Mouse (Mus musculus): ENCODE measurements around the gene Fibin. TPM values are rescaled to one million over a fixed set of nuclear protein-coding genes. Genes with fewer than 3 reads are reported as not detected.

Fibin gene
- polyA plus RNA-seq, 1 experiment = 0.80 TPM

- Histone ChIP-seq H3K4me3 (ENCODE audit: low read depth, low read length) (no peak overlapping the region), H3K36me3 (ENCODE audit: control insufficient read depth, insufficient read depth, low read length) (no peaks in the 10 kb centered on the region)
- WGBS = 81% methylated on average over 1 of the region's 1 CpGs
Observed at GRCm38 (mm10) chr2:110375475-110375874, 12.5 kb upstream of the Fibin start.

GRCm38 (mm10) chr2:110373186-110373585 is 10.2 kb upstream of the Fibin start:
- WGBS = 79% methylated on average over 2 of the region's 2 CpGs
- Histone ChIP-seq H3K27ac (ENCODE audit: insufficient read depth, low read depth, low read length) (no peak overlapping the region), H3K36me3 (ENCODE audit: control insufficient read depth, insufficient read depth, low read length) (no peaks in the 10 kb centered on the region), H3K27me3 (ENCODE audit: control insufficient read depth, insufficient read depth, low read length) (no peaks in the 10 kb centered on the region), H3K4me1 (ENCODE audit: control insufficient read depth, insufficient read depth, insufficient read length, low read length) (no peaks in the 10 kb centered on the region), H3K4me3 (ENCODE audit: low read depth, low read length) (no peak overlapping the region)
- TF ChIP-seq POLR2A (IDR thresholded peaks at IDR 0.05; ENCODE audit: low read depth, low read length) = no peak
- TF ChIP-seq CTCF (IDR thresholded peaks at IDR 0.05; ENCODE audit: extremely low read depth, insufficient read length, insufficient replicate concordance, low read depth, low read length) = no peak

More at GRCm38 (mm10) chr2:110375475-110375874, 12.5 kb upstream of the Fibin start:
- no peaks in the 10 kb centered on the region for H3K4me1 ChIP-seq (ENCODE audit: control insufficient read depth, insufficient read depth, insufficient read length, low read length)
- H3K27ac ChIP-seq (ENCODE audit: insufficient read depth, low read depth, low read length) = no peak overlapping the region
- H3K27me3 ChIP-seq (ENCODE audit: control insufficient read depth, insufficient read depth, low read length) = no peaks in the 10 kb centered on the region
- no peak for TF ChIP-seq CTCF (IDR thresholded peaks at IDR 0.05; ENCODE audit: extremely low read depth, insufficient read length, insufficient replicate concordance, low read depth, low read length)
- no peak for TF ChIP-seq POLR2A (IDR thresholded peaks at IDR 0.05; ENCODE audit: low read depth, low read length)

- H3K27ac ChIP-seq (ENCODE audit: insufficient read depth, low read depth, low read length) = no peak overlapping the region
- TF ChIP-seq CTCF (IDR thresholded peaks at IDR 0.05; ENCODE audit: extremely low read depth, insufficient read length, insufficient replicate concordance, low read depth, low read length) = no peak
- no peak for TF ChIP-seq POLR2A (IDR thresholded peaks at IDR 0.05; ENCODE audit: low read depth, low read length)
- H3K27me3 ChIP-seq (ENCODE audit: control insufficient read depth, insufficient read depth, low read length) = 0 out of 2 replicates have a peak, but pooled peaks cover 2% of the 10 kb centered on the region
- H3K4me1 ChIP-seq (ENCODE audit: control insufficient read depth, insufficient read depth, insufficient read length, low read length) = peaks cover 3% of the 10 kb centered on the region
- H3K36me3 ChIP-seq (ENCODE audit: control insufficient read depth, insufficient read depth, low read length) = no peaks in the 10 kb centered on the region
- WGBS = 48% methylated on average over 1 of the region's 1 CpGs
- no peak overlapping the region for H3K4me3 ChIP-seq (ENCODE audit: low read depth, low read length)
Observed at GRCm38 (mm10) chr2:110367382-110367887, 4.5 kb upstream of the Fibin start.

- H3K4me1 ChIP-seq (ENCODE audit: control insufficient read depth, insufficient read depth, insufficient read length, low read length) = peaks cover 3% of the 10 kb centered on the region
- H3K27ac ChIP-seq (ENCODE audit: insufficient read depth, low read depth, low read length) = no peak overlapping the region
- no peak overlapping the region for H3K4me3 ChIP-seq (ENCODE audit: low read depth, low read length)
- no peaks in the 10 kb centered on the region for H3K36me3 ChIP-seq (ENCODE audit: control insufficient read depth, insufficient read depth, low read length)
- 0 out of 2 replicates have a peak, but pooled peaks cover 2% of the 10 kb centered on the region for H3K27me3 ChIP-seq (ENCODE audit: control insufficient read depth, insufficient read depth, low read length)
- TF ChIP-seq POLR2A (IDR thresholded peaks at IDR 0.05; ENCODE audit: low read depth, low read length) (no peak), CTCF (IDR thresholded peaks at IDR 0.05; ENCODE audit: extremely low read depth, insufficient read length, insufficient replicate concordance, low read depth, low read length) (no peak)
Observed at GRCm38 (mm10) chr2:110365401-110365800, 2.4 kb upstream of the Fibin start.

- WGBS = 61% methylated on average over 3 of the region's 3 CpGs
- Histone ChIP-seq H3K27ac (ENCODE audit: insufficient read depth, low read depth, low read length) (no peak overlapping the region), H3K36me3 (ENCODE audit: control insufficient read depth, insufficient read depth, low read length) (no peaks in the 10 kb centered on the region), H3K4me1 (ENCODE audit: control insufficient read depth, insufficient read depth, insufficient read length, low read length) (peaks cover 3% of the 10 kb centered on the region), H3K4me3 (ENCODE audit: low read depth, low read length) (no peak overlapping the region), H3K27me3 (ENCODE audit: control insufficient read depth, insufficient read depth, low read length) (0 out of 2 replicates have a peak, but pooled peaks cover 2% of the 10 kb centered on the region)
- TF ChIP-seq POLR2A (IDR thresholded peaks at IDR 0.05; ENCODE audit: low read depth, low read length) (no peak), CTCF (IDR thresholded peaks at IDR 0.05; ENCODE audit: extremely low read depth, insufficient read length, insufficient replicate concordance, low read depth, low read length) (no peak)
Observed at GRCm38 (mm10) chr2:110363855-110364254, 872 bp upstream of the Fibin start.

- no peaks in the 10 kb centered on the region for H3K36me3 ChIP-seq (ENCODE audit: control insufficient read depth, insufficient read depth, low read length)
- H3K27ac ChIP-seq (ENCODE audit: insufficient read depth, low read depth, low read length) = no peak overlapping the region
- TF ChIP-seq POLR2A (IDR thresholded peaks at IDR 0.05; ENCODE audit: low read depth, low read length) = no peak
- no peak for TF ChIP-seq CTCF (IDR thresholded peaks at IDR 0.05; ENCODE audit: extremely low read depth, insufficient read length, insufficient replicate concordance, low read depth, low read length)
- H3K4me3 ChIP-seq (ENCODE audit: low read depth, low read length) = no peak overlapping the region
- H3K27me3 ChIP-seq (ENCODE audit: control insufficient read depth, insufficient read depth, low read length) = no peaks in the 10 kb centered on the region
- WGBS = 75% methylated on average over 5 of the region's 5 CpGs
- no peaks in the 10 kb centered on the region for H3K4me1 ChIP-seq (ENCODE audit: control insufficient read depth, insufficient read depth, insufficient read length, low read length)
Observed at GRCm38 (mm10) chr2:110353302-110353970, 9.5 kb downstream of the Fibin start.

GRCm38 (mm10) chr2:110351843-110352251 is 11.1 kb downstream of the Fibin start:
- Histone ChIP-seq H3K4me3 (ENCODE audit: low read depth, low read length) (no peak overlapping the region), H3K36me3 (ENCODE audit: control insufficient read depth, insufficient read depth, low read length) (no peaks in the 10 kb centered on the region), H3K27ac (ENCODE audit: insufficient read depth, low read depth, low read length) (no peak overlapping the region), H3K4me1 (ENCODE audit: control insufficient read depth, insufficient read depth, insufficient read length, low read length) (no peaks in the 10 kb centered on the region), H3K27me3 (ENCODE audit: control insufficient read depth, insufficient read depth, low read length) (no peaks in the 10 kb centered on the region)
- 60% methylated on average over 5 of the region's 5 CpGs for WGBS
- TF ChIP-seq CTCF (IDR thresholded peaks at IDR 0.05; ENCODE audit: extremely low read depth, insufficient read length, insufficient replicate concordance, low read depth, low read length) = no peak
- no peak for TF ChIP-seq POLR2A (IDR thresholded peaks at IDR 0.05; ENCODE audit: low read depth, low read length)
